Mouse (Mus musculus) liver, embryonic 16.5 days (tissue): Measurements from ENCODE around the gene Rab11fip5. TPM values are rescaled to one million over a fixed set of nuclear protein-coding genes. Genes with fewer than 3 reads are reported as not detected.

Source experiments
- ATAC-seq: fragments of 200-750 bp; cut with Nextera tagmentation; 2 replicates; pipeline ENCODE4 v1.8.0; 2017; ENCODE audit warnings: low read depth, mild to moderate bottlenecking, moderate number of reproducible peaks, moderate library complexity
- H3K27ac ChIP-seq: fragments of 300-500 bp; sonication (generic); 2 replicates; pipeline ENCODE4 v1.5.1; 2014; ENCODE audit warnings: mild to moderate bottlenecking, low read length
- H3K27me3 ChIP-seq: fragments of 300-500 bp; sonication (generic); 2 replicates; pipeline ENCODE4 v1.6.1; 2014; ENCODE audit warnings: low read depth, low read length, mixed read lengths; ENCODE audit not compliant: control insufficient read depth, insufficient read depth
- H3K36me3 ChIP-seq: fragments of 300-500 bp; sonication (generic); 2 replicates; pipeline ENCODE4 v1.6.1; 2014; ENCODE audit warnings: mild to moderate bottlenecking; ENCODE audit not compliant: control insufficient read depth, insufficient read depth
- H3K4me1 ChIP-seq: fragments of 300-500 bp; sonication (generic); 2 replicates; pipeline ENCODE4 v1.6.1; 2014; ENCODE audit warnings: low read depth, low read length, mixed read lengths; ENCODE audit not compliant: control insufficient read depth
- H3K4me2 ChIP-seq: fragments of 300-500 bp; sonication (generic); 2 replicates; pipeline ENCODE4 v1.6.1; 2014; ENCODE audit warnings: low read depth, low read length, mixed read lengths
- H3K4me3 ChIP-seq: fragments of 300-500 bp; sonication (generic); 2 replicates; pipeline ENCODE4 v1.5.1; 2014; ENCODE audit warnings: low read depth, mild to moderate bottlenecking, low read length
- H3K9ac ChIP-seq: fragments of 300-500 bp; sonication (generic); 2 replicates; pipeline ENCODE4 v1.6.1; 2014; ENCODE audit warnings: low read depth, low read length
- H3K9me3 ChIP-seq: fragments of 300-500 bp; sonication (generic); replicated peaks from 2 replicates; pipeline ENCODE4 v1.6.1; 2016; ENCODE audit warnings: low read length; ENCODE audit not compliant: control insufficient read depth
- WGBS: fragments of 180-500 bp; shearing (Covaris S2); extraction: QIAGEN DNeasy Blood & Tissue Kit; methylation state at CpG from one replicate; pipeline ENCODE4 v1.1.7; 2014; ENCODE audit not compliant: insufficient replicate concordance; 5-methylcytosine and 5-hydroxymethylcytosine counted together
- polyA plus RNA-seq: library from polyadenylated mRNA; unstranded; fragments of >200 nt; fragmentation: Nextera tagmentation; extraction: Ambion mirVana; gene quantifications from 2 replicates; pipeline ENCODE4 v1.2.1, GENCODE M21; 2015

Gene Rab11fip5
- polyA plus RNA-seq, 1 experiment from 2014 or later, result 1.0 TPM

GRCm38 (mm10) chr6:85320445-85320866 lies 54.0 kb downstream of the Rab11fip5 start:
- H3K9me3 ChIP-seq, result no peaks in the 10 kb centered on the region

DNA sequence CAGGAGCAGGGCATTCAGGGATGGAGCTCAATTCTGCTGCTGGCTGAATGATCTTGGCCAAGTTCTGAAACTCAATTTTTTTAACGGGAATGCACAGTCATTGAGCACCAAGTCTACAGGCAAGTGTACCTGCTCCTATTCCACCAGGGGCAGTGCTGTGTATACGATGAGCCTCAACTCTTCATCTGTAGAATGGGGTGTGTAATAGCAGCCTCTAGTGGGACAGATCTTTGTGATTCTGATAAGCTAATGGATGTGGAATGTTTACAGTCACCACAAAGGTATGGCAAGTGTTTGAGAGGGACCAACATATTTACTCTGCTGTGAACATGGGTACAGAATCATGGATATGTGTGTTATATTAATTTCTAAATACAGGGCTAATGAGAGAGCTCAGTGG lies 58.2 kb downstream of the Rab11fip5 start:
- Histone ChIP-seq H3K9ac (no peak overlapping the region), H3K36me3 (no peaks in the 10 kb centered on the region), H3K4me1 (no peaks in the 10 kb centered on the region), H3K27me3 (no peaks in the 10 kb centered on the region), H3K4me3 (no peak overlapping the region), H3K9me3 (no peaks in the 10 kb centered on the region), H3K27ac (no peak overlapping the region), H3K4me2 (no peak overlapping the region)
- 63% methylated on average over 2 of the region's 2 CpGs for WGBS
- ATAC-seq, result no peak

More at GRCm38 (mm10) chr6:85320445-85320866, 54.0 kb downstream of the Rab11fip5 start:
- Histone ChIP-seq H3K27ac (no peak overlapping the region), H3K9ac (no peak overlapping the region), H3K4me3 (no peak overlapping the region), H3K4me1 (no peaks in the 10 kb centered on the region), H3K36me3 (no peaks in the 10 kb centered on the region), H3K27me3 (no peaks in the 10 kb centered on the region), H3K4me2 (no peak overlapping the region)
- ATAC-seq, result no peak
- WGBS, result 64% methylated on average over 6 of the region's 6 CpGs

DNA sequence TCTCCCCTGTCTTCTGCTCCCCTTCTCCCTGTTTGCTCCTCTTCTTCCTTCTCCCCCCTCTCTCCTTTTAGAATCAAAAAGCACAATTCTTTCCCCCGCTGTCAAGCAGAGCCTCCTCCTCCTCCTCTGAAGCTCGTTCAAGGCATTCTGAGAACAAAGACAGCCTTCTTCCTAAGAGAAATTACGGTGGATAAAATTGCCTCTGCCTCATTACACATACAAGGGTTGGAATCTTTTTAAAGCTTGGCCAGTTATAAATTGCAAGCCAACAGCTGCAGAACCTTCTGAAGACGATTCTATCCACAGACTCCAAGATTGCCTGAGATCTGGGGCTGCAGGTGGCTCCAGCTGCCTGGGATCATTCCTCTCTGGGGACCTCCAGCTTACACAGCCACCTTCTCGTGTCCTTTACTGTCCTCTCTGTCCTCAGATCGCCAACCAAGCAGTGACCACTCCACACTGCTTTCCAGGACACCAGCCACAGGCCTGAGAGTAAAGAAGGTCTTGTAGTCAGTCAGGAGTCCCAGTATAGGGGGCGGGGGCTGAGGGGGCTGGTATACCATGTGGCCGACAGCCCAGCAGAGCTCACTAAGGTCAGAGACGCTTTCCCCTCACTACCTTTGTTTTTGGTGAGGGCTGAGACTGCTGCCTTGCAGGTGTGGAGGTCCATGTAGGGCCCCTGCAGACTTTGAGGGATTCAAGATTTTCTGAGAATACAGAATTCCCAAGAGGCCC lies 60.2 kb downstream of the Rab11fip5 start:
- H3K9ac ChIP-seq, result no peak overlapping the region
- no peaks in the 10 kb centered on the region for H3K27me3 ChIP-seq
- ATAC-seq, result no peak
- H3K36me3 ChIP-seq, result no peaks in the 10 kb centered on the region
- H3K27ac ChIP-seq, result no peak overlapping the region
- 51% methylated on average over 9 of the region's 9 CpGs for WGBS
- H3K9me3 ChIP-seq, result no peaks in the 10 kb centered on the region
- no peak overlapping the region for H3K4me2 ChIP-seq
- no peak overlapping the region for H3K4me3 ChIP-seq
- H3K4me1 ChIP-seq, result no peaks in the 10 kb centered on the region

GRCm38 (mm10) chr6:85307894-85308293 lies 66.5 kb downstream of the Rab11fip5 start:
- H3K9ac ChIP-seq, result no peak overlapping the region

GRCm38 (mm10) chr6:85306375-85306774 lies 68.1 kb downstream of the Rab11fip5 start:
- Histone ChIP-seq H3K36me3 (no peaks in the 10 kb centered on the region), H3K4me1 (no peaks in the 10 kb centered on the region), H3K27ac (no peak overlapping the region), H3K4me3 (no peak overlapping the region), H3K4me2 (no peak overlapping the region), H3K9ac (no peak overlapping the region), H3K9me3 (no peaks in the 10 kb centered on the region), H3K27me3 (no peaks in the 10 kb centered on the region)
- no peak for ATAC-seq
- 42% methylated on average over 3 of the region's 3 CpGs for WGBS

More at GRCm38 (mm10) chr6:85307894-85308293, 66.5 kb downstream of the Rab11fip5 start:
- no peak overlapping the region for H3K4me3 ChIP-seq
- no peaks in the 10 kb centered on the region for H3K9me3 ChIP-seq
- no peak for ATAC-seq
- no peaks in the 10 kb centered on the region for H3K27me3 ChIP-seq
- H3K4me1 ChIP-seq, result no peaks in the 10 kb centered on the region
- H3K36me3 ChIP-seq, result no peaks in the 10 kb centered on the region
- H3K27ac ChIP-seq, result no peak overlapping the region
- 69% methylated on average over 4 of the region's 4 CpGs for WGBS
- no peak overlapping the region for H3K4me2 ChIP-seq

GRCm38 (mm10) chr6:85305826-85306225 lies 68.6 kb downstream of the Rab11fip5 start:
- no peaks in the 10 kb centered on the region for H3K9me3 ChIP-seq
- no peak overlapping the region for H3K4me2 ChIP-seq
- H3K36me3 ChIP-seq, result no peaks in the 10 kb centered on the region
- no peak overlapping the region for H3K9ac ChIP-seq
- no peaks in the 10 kb centered on the region for H3K4me1 ChIP-seq
- no peak overlapping the region for H3K4me3 ChIP-seq
- H3K27ac ChIP-seq, result no peak overlapping the region
- ATAC-seq, result no peak
- H3K27me3 ChIP-seq, result no peaks in the 10 kb centered on the region

GRCm38 (mm10) chr6:85304966-85305365 lies 69.5 kb downstream of the Rab11fip5 start:
- no peaks in the 10 kb centered on the region for H3K36me3 ChIP-seq
- H3K4me3 ChIP-seq, result no peak overlapping the region
- 52% methylated on average over 5 of the region's 5 CpGs for WGBS
- no peak overlapping the region for H3K9ac ChIP-seq
- no peak overlapping the region for H3K27ac ChIP-seq
- no peak overlapping the region for H3K4me2 ChIP-seq
- no peaks in the 10 kb centered on the region for H3K9me3 ChIP-seq
- no peak for ATAC-seq
- H3K27me3 ChIP-seq, result no peaks in the 10 kb centered on the region
- no peaks in the 10 kb centered on the region for H3K4me1 ChIP-seq

DNA sequence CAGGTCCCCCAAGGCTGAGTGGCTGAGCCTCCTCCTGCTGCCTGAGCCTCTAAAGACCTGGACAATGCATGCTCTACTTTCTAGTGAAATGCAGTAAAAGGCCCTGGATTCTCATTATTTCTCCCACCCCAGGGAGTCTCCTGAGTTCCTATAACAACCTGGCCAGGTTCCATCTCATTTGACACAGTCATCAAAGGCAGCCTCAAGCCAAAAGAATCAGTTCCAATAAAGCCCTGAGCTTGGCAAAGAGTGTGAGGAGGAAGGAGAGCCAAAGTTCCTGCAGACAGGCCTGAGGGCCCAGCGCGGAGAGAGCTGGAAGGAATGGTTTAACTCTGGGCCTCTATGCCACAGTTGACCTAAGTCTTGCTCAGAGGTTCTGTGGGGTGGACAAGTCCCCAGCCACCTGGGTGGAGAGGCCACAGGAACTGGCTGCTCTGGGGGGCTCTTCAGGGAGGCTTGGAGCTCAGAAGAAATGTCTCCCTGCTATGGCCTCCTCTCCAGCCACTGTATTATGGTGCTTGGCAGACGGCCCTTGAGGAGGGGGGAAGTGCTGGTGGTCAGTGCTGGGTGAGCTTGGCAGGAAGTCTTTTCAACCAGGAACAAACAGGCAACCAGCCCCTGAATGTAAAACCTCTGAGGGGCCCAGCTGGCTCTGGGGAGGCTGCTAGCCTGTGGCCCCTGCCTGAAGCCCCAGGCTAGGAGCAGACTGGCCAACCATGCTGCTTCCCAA lies 71.9 kb downstream of the Rab11fip5 start:
- ATAC-seq, result no peak
- no peak overlapping the region for H3K4me3 ChIP-seq
- H3K4me1 ChIP-seq, result no peaks in the 10 kb centered on the region
- H3K9ac ChIP-seq, result no peak overlapping the region
- no peaks in the 10 kb centered on the region for H3K36me3 ChIP-seq
- WGBS, result 56% methylated on average over 3 of the region's 3 CpGs
- no peaks in the 10 kb centered on the region for H3K9me3 ChIP-seq
- no peak overlapping the region for H3K27ac ChIP-seq
- no peak overlapping the region for H3K4me2 ChIP-seq
- no peaks in the 10 kb centered on the region for H3K27me3 ChIP-seq
